Mouse (Mus musculus) midbrain, embryonic 16.5 days (tissue): ENCODE measurements at regions not wholly inside any gene's neighbourhood (a gene's known extent, or its start where the extent isn't known, plus 50 kb on each side); places are given as distances from the start of the nearest gene placed in this dataset.

Experiments
- ATAC-seq: fragments of 200-750 bp; cut with Nextera tagmentation; 2 replicates; pipeline ENCODE4 v1.8.0; 2017; ENCODE audit warnings: moderate TSS enrichment
- H3K27ac ChIP-seq: fragments of 300-500 bp; sonication (generic); 2 replicates; pipeline ENCODE4 v1.5.1; 2014; ENCODE audit warnings: mild to moderate bottlenecking, low read length, mixed read lengths
- H3K27me3 ChIP-seq: fragments of 300-500 bp; sonication (generic); 2 replicates; pipeline ENCODE4 v1.6.1; 2014; ENCODE audit warnings: low read depth, low read length, mixed read lengths; ENCODE audit not compliant: control insufficient read depth, insufficient read depth
- H3K36me3 ChIP-seq: fragments of 300-500 bp; sonication (generic); 2 replicates; pipeline ENCODE4 v1.6.1; 2014; ENCODE audit warnings: mild to moderate bottlenecking, low read length, moderate library complexity, mixed read lengths; ENCODE audit not compliant: control insufficient read depth, insufficient read depth
- H3K4me1 ChIP-seq: fragments of 300-500 bp; sonication (generic); 2 replicates; pipeline ENCODE4 v1.6.1; 2014; ENCODE audit warnings: mild to moderate bottlenecking, low read length, mixed read lengths; ENCODE audit not compliant: control insufficient read depth, insufficient read depth
- H3K4me2 ChIP-seq: fragments of 300-500 bp; sonication (generic); 2 replicates; pipeline ENCODE4 v1.6.1; 2014; ENCODE audit warnings: mild to moderate bottlenecking, low read length, mixed read lengths
- H3K4me3 ChIP-seq: fragments of 300-500 bp; sonication (generic); 2 replicates; pipeline ENCODE4 v1.5.1; 2014; ENCODE audit warnings: low read depth, mild to moderate bottlenecking, low read length, moderate library complexity, mixed read lengths
- H3K9ac ChIP-seq: fragments of 300-500 bp; sonication (generic); 2 replicates; pipeline ENCODE4 v1.6.1; 2014; ENCODE audit warnings: low read depth, low read length, mixed read lengths
- H3K9me3 ChIP-seq: fragments of 300-500 bp; sonication (generic); replicated peaks from 2 replicates; pipeline ENCODE4 v1.6.1; 2014; ENCODE audit warnings: mild to moderate bottlenecking, low read length, mixed read lengths; ENCODE audit not compliant: control insufficient read depth, poor library complexity, severe bottlenecking
- WGBS: fragments of 180-500 bp; shearing (Covaris S2); extraction: QIAGEN DNeasy Blood & Tissue Kit; methylation state at CpG from one replicate; pipeline ENCODE4 v1.1.7; 2014; 5-methylcytosine and 5-hydroxymethylcytosine counted together

DNA sequence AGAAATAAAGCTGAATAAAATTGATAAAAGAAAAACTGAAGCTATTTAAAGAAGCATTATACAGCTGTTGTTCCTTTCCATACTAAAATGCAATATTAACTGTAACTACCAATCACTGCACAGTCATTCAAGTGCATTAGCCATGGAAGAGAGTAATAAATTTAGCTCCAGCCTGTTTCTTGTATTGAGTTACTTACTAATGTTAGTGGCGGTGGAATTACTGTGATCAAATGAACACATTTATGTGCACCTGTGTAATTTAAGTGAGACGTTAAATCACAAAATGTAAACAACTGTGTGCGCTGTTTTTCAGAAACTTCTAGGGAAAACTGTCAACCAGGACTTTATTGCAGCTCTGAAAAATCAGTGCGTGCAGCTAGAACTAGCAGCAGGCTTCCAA, 222.4 kb downstream of the Tusc1 start:
- no peaks in the 10 kb centered on the region for H3K27me3 ChIP-seq
- H3K4me2 ChIP-seq = no peak overlapping the region
- no peak for ATAC-seq
- no peaks in the 10 kb centered on the region for H3K36me3 ChIP-seq
- no peak overlapping the region for H3K4me3 ChIP-seq
- no peaks in the 10 kb centered on the region for H3K4me1 ChIP-seq
- H3K9me3 ChIP-seq = no peaks in the 10 kb centered on the region
- 95% methylated on average over 4 of the region's 4 CpGs for WGBS
- no peak overlapping the region for H3K27ac ChIP-seq
- H3K9ac ChIP-seq = no peak overlapping the region

DNA sequence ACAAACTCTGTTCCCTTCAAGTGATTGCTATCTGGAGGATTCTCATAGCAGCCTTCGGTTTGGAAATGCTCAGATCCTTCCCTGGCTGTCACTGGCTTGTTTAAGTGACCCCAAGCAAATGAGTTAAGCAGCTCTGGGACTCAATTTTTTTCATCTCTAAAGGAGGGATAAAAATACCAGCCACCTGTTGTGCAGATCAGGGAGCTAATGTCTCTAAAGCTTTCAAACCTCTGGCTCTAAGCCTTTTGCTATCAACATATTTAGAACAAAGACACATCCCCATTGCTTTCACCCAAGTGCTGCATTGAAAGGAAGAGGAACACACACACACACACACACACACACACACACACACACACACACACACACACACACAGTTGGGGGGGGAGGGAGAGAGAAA, 241.2 kb downstream of the Tusc1 start:
- H3K9ac ChIP-seq = no peak overlapping the region
- no peaks in the 10 kb centered on the region for H3K36me3 ChIP-seq
- no peaks in the 10 kb centered on the region for H3K27me3 ChIP-seq
- H3K9me3 ChIP-seq = no peaks in the 10 kb centered on the region
- H3K27ac ChIP-seq = no peak overlapping the region
- no peak overlapping the region for H3K4me3 ChIP-seq
- no peak overlapping the region for H3K4me2 ChIP-seq
- WGBS = 11% methylated on average over 1 of the region's 1 CpGs
- H3K4me1 ChIP-seq = peaks cover 7% of the 10 kb centered on the region
- ATAC-seq = peak; percentile 45; the same call in 1 of the 2 replicates

DNA sequence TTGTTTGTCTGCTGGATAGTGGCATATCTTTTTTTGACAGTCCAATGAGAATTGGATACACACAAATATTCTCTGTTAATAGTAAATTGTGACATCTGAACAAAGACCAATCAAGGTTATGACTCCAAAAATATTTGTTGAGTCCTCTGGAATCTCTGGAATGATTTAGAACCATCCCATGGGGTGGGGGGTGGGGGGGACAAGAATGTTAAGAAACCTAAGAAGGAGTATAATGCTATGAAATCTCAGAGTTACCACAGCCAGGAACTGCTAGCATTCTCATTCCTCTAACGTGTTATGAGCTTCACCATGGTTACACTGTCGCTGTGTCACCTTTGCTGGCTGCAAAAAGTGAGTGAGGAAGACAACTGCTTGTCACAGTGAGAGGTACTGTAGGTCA, 271.8 kb downstream of the Tusc1 start:
- Histone ChIP-seq H3K9me3 (no peaks in the 10 kb centered on the region), H3K4me1 (no peaks in the 10 kb centered on the region), H3K27ac (no peak overlapping the region), H3K36me3 (no peaks in the 10 kb centered on the region), H3K27me3 (no peaks in the 10 kb centered on the region), H3K9ac (no peak overlapping the region), H3K4me3 (no peak overlapping the region), H3K4me2 (no peak overlapping the region)
- 65% methylated on average over 2 of the region's 2 CpGs for WGBS
- ATAC-seq = no peak
